Mouse (Mus musculus) brain, embryonic 14.5 days (tissue): Measurements from ENCODE around the gene Olfr1121.

Experiments used
- CTCF ChIP-seq: fragments of 200-500 bp; IDR thresholded peaks from 2 replicates; pipeline ENCODE4 v1.5.1; 2012; ENCODE audit warnings: inconsistent platforms, mild to moderate bottlenecking, moderate library complexity, borderline replicate concordance; ENCODE audit not compliant: insufficient read depth, insufficient read length; ENCODE audit errors: extremely low read depth
- POLR2A ChIP-seq: fragments of 200-500 bp; IDR thresholded peaks from 2 replicates; pipeline ENCODE4 v1.6.1; 2012; ENCODE audit warnings: mild to moderate bottlenecking, inconsistent platforms, borderline replicate concordance; ENCODE audit not compliant: poor library complexity, insufficient read depth, insufficient read length, severe bottlenecking; ENCODE audit errors: extremely low read depth

DNA sequence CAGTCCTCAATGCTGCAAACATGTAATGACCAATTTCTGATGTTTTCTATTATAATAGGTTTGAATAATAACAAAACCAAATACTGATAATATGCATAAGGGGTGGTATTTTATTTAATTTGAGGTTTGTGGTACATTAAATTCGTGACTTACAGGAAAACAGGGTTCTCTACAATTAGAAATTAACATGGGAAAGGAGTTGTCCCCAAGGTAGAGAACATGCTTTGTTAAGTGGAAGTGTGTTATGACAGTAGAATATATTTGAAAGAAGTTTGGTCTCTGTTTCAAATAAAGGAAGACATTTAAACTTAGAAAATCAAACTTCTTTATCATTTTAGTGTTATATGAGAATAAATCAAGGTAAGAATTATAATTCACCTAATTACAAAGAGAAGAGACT lies at the start of gene Olfr1121:
- no peak for TF ChIP-seq CTCF
- no peak for TF ChIP-seq POLR2A
